Mouse (Mus musculus) kidney, postnatal 36 days (tissue): Measurements from ENCODE around the gene Smim22.

Experiments
- DNase-seq, 2 experiments: peaks; one replicate each; pipeline ENCODE4 v3.0.0; 2021 to 2022; ENCODE audit warnings: mixed read lengths in 2 of 2

The Smim22 gene

DNA sequence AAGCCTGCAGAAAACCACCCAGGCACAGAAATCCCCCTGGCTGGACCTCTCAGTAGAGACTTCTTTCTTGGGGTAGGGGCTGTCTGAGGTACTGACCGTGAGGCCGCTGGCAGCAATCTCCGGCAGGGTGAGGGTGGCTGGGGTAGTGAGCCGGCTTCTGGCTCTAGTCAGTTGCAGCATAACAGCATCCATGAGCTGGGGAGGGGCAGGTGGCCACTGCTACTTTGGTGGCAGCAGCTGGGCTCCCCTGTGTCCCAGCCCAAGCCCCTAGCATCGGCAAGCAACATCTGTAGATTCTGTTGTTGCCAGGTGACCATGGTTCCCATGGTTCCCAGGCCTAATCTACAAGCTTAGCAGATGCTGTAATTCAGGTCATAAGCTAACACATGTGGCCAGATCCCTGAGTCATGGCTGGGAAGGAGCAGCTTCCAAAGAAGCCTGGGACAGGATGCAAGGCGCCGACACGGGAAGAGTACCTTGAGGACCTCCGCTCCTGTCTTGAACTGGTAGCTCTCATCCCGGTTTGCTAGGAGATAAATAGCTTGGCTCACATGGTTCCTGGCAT lies 3.4 kb downstream of the Smim22 start:
- DNase-seq, result no peak

GRCm38 (mm10) chr16:5011285-5011684 lies 4.2 kb downstream of the Smim22 start:
- no peak for DNase-seq

DNA sequence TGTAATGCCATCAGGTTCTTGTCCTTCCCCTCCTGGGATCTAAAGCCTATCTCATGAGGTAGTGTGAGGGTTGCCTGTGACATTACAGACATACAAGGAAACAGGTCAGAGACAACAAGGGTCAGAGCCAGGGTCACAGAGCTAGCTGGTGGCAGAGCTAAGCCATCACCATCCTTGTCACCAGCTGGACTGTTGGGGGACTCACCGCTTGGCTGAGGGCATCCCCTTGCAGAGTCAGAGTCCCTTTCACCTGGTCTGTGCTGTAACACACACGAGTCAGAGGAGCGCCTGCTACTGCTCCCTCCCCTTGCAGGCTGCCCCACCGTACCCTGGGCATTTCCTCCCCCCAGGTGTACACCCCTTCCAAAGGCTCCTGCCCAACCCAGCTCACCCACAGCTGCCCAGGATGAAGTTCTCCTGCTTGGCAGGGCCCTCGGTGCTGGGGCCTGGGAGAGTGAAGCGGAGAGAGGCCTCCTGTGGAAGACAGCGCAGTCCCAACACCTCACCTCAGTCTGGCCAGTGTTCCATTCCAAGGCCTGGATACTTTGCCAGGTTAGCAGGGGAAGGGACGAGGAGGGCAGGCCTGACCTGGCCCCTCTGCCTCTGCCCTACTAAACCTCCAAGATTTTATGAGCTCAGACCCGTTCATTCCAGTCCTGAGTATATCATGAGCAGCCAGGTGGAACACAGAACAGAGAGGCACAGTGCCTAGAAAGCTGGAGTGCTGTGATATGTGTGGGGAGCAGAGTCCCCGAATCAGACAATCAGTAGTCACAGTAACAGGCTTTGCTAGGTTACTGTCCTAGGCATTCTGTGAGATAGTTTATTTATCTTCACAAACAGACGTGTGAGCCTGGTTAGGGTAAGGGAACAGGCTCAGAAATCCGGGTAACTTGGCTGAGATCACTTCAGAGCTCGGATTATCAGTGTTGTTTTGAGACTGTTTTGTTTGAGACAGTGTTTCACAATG lies 5.2 kb downstream of the Smim22 start:
- peak; percentile 65 to 76 for DNase-seq

DNA sequence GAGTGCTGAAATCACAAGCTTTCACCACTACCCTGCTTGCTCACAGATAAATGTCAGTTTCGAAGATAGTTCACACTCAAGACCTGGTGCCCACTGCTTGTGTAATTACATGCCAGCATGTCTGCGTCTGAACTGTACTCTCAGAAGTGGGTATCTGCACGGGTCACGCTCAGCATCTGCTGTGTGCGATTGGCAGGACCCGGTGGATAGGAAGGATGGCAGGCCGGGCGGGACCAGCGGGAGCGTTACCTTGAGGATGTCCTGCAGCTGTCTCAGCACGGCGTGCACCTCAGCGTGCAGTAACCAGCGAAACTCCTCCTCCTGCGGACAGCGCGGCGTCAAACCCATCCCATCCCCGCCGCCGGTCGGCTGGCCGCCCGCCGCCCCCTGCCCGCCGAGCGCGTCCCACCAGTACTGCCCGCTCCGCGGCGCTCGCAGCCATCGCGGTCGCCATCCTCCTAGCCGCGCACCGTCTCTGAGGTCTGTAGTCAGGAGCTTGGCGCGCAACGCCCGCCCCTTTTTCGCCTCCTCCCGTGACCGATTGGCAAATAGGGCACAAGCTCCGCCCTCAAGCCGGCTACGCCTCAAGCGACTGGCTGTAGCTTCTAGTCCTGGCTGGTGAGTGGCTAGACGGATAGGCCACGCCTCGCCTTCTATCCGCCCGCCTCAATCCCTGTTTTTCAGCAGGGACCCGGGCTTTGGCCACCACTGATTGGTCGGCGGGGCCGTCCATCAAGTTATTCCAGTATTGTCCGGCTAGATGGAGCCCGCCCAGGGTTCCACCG lies 6.2 kb downstream of the Smim22 start, which contains the start of gene Rogdi:
Gene Rogdi, minus strand, starts transcription at position 500 of the 785 bp plus-strand sequence.
- DNase-seq, result peak; percentile 99 to 100

GRCm38 (mm10) chr16:5014578-5014977 lies 7.5 kb downstream of the Smim22 start:
- no peak for DNase-seq

GRCm38 (mm10) chr16:5024021-5024420 lies 16.9 kb downstream of the Smim22 start:
- no peak for DNase-seq

- no peak for DNase-seq
These were observed 22.8 kb downstream of the Smim22 start for GRCm38 (mm10) chr16:5029847-5030246.

GRCm38 (mm10) chr16:5035591-5035990 lies 28.5 kb downstream of the Smim22 start:
- DNase-seq, result no peak

DNA sequence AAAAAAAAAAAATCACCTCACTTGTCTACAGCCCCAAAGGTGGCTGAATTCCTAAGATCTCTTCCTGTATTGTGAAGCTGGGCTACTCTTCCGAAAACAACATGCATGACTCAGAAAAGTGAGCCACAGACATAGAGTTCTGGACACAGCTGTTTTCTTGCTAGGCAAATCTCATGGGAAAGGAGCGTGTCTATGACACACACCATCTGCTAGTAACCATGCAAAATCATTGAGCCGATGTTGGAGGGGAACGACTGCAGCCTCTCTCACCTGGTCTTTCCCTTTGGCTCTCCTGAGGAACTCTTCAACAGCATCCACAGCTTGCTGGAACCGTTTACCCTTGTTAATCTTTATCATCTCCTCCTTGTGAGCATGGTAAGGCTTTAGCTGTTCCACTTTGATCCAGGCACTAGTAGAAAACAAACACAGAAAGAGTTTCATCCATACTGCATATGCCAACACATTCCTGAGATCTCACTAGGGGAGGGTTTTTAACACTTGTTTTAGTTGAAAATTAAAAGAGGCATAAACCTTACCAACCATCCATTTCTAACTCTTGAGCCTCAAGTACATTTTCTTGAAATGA lies 29.7 kb downstream of the Smim22 start:
- peak in 1 of 2 experiments; percentile 52 for DNase-seq

- no peak for DNase-seq
These were observed 38.2 kb downstream of the Smim22 start for GRCm38 (mm10) chr16:5045322-5045721.

GRCm38 (mm10) chr16:5049182-5049773 lies 42.2 kb downstream of the Smim22 start:
- DNase-seq, result peak in 1 of 2 experiments; percentile 19

DNA sequence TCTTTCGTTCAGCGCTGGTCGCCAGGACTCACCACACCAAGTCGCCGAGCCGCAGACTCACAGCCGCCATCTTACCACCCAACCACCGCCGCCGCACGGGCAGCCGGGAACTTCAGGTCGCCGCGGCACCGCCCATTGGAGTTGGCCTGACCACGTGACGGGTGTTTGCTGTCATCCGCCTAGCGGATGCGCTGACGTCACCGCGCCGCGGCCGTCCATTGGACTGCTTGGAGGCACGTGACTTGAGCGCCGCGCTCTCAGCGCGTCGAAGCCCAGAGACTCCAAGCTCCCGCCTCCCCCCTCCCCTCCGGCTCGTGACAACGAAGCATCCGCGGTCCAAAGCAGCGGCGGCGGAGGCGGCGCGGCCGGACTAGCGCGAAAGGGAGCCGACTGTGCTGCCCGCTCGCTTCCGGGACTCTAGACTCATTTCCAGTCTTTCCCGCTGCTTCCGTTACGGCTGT lies 42.7 kb downstream of the Smim22 start, which contains the start of the genes Glyr1 and Ubn1:
Gene Glyr1, minus strand, starts transcription at position 90 of the 461 bp plus-strand sequence.
Gene Ubn1, plus strand, starts transcription at position 284 of the 461 bp plus-strand sequence.
- peak; percentile 100 for DNase-seq

- peak; percentile 84 to 86 for DNase-seq
These were observed 43.4 kb downstream of the Smim22 start for GRCm38 (mm10) chr16:5050251-5051110.
